Mouse (Mus musculus) liver, embryonic 14.5 days (tissue): ENCODE results near the gene Slc9b1. TPM values are rescaled to one million over a fixed set of nuclear protein-coding genes. Genes with fewer than 3 reads are reported as not detected.

ENCODE experiments used
- ATAC-seq: fragments of 200-750 bp; cut with Nextera tagmentation; 2 replicates; pipeline ENCODE4 v1.8.0; 2017; ENCODE audit warnings: moderate number of reproducible peaks, mild to moderate bottlenecking, moderate library complexity; ENCODE audit not compliant: insufficient read depth
- DNase-seq, 3 experiments: peaks; one replicate each; pipeline ENCODE4 v3.0.0-alpha.2; 2012 to 2013; ENCODE audit warnings: low read depth in 3 of 3, low spot score in 3 of 3
- H3K27ac ChIP-seq: fragments of 300-500 bp; sonication (generic); 2 replicates; pipeline ENCODE4 v1.5.1; 2014; ENCODE audit warnings: moderate library complexity, mild to moderate bottlenecking, control low read depth, inconsistent platforms
- H3K27me3 ChIP-seq: fragments of 300-500 bp; sonication (generic); 2 replicates; pipeline ENCODE4 v1.6.1; 2014; ENCODE audit warnings: mild to moderate bottlenecking, low read length, moderate library complexity; ENCODE audit not compliant: control insufficient read depth, insufficient read depth
- H3K36me3 ChIP-seq: fragments of 300-500 bp; sonication (generic); replicated peaks from 2 replicates; pipeline ENCODE4 v1.6.1; 2014; ENCODE audit warnings: low read depth; ENCODE audit not compliant: control insufficient read depth, insufficient read depth
- H3K4me1 ChIP-seq, 2 experiments: fragments of 200-500 bp in 1 of 2; fragments of 300-500 bp in 1 of 2; sonication (generic) in 1 of 2; replicated peaks; 2 replicates each; pipeline ENCODE4 v1.6.1; 2012 to 2014; ENCODE audit warnings: antibody characterized with exemption in 1 of 2, inconsistent platforms in 1 of 2, low read length in 1 of 2; ENCODE audit not compliant: control insufficient read depth in 2 of 2, insufficient read depth in 2 of 2
- H3K4me2 ChIP-seq: fragments of 300-500 bp; sonication (generic); 2 replicates; pipeline ENCODE4 v1.6.1; 2014; ENCODE audit warnings: low read depth, mild to moderate bottlenecking, control low read depth, moderate library complexity
- H3K4me3 ChIP-seq, 2 experiments: fragments of 200-500 bp in 1 of 2; fragments of 300-500 bp in 1 of 2; sonication (generic) in 1 of 2; 2 replicates each; pipeline ENCODE4 v1.5.1; 2012 to 2014; ENCODE audit warnings: low read depth in 2 of 2, low read length in 2 of 2, mild to moderate bottlenecking in 2 of 2, control low read depth in 1 of 2, inconsistent platforms in 1 of 2, moderate library complexity in 1 of 2; ENCODE audit not compliant: insufficient read depth in 1 of 2
- H3K9ac ChIP-seq: fragments of 300-500 bp; sonication (generic); replicated peaks from 2 replicates; pipeline ENCODE4 v1.6.1; 2014; ENCODE audit warnings: mild to moderate bottlenecking, control low read depth, moderate library complexity
- H3K9me3 ChIP-seq: fragments of 300-500 bp; sonication (generic); 2 replicates; pipeline ENCODE4 v1.6.1; 2016; ENCODE audit warnings: low read length, mixed read lengths; ENCODE audit not compliant: control insufficient read depth
- CTCF ChIP-seq: IDR thresholded peaks from 2 replicates; pipeline ENCODE4 v1.5.1; 2016; ENCODE audit warnings: antibody characterized with exemption, low read depth, control low read depth
- EP300 ChIP-seq: IDR thresholded peaks from 2 replicates; pipeline ENCODE4 v1.6.1; 2016; ENCODE audit warnings: antibody characterized with exemption, low read depth
- WGBS: fragments of 180-500 bp; shearing (Covaris S2); extraction: QIAGEN DNeasy Blood & Tissue Kit; methylation state at CpG from one replicate; pipeline ENCODE4 v1.1.7; 2014; ENCODE audit not compliant: insufficient replicate concordance; 5-methylcytosine and 5-hydroxymethylcytosine counted together
- polyA plus RNA-seq, 2 experiments: library from polyadenylated mRNA; depleted of rRNA in 1 of 2; stranded (reverse) in 1 of 2; unstranded in 1 of 2; fragments of >200 nt; fragmentation: Nextera tagmentation in 1 of 2; extraction: Ambion mirVana in 1 of 2; gene quantifications; 2 replicates each; pipeline versions ENCODE4 v1.2.1 to v1.2.3; 2012 to 2014

Gene Slc9b1
- polyA plus RNA-seq, 2 experiments, result 0.03 TPM; not detected in 1

DNA sequence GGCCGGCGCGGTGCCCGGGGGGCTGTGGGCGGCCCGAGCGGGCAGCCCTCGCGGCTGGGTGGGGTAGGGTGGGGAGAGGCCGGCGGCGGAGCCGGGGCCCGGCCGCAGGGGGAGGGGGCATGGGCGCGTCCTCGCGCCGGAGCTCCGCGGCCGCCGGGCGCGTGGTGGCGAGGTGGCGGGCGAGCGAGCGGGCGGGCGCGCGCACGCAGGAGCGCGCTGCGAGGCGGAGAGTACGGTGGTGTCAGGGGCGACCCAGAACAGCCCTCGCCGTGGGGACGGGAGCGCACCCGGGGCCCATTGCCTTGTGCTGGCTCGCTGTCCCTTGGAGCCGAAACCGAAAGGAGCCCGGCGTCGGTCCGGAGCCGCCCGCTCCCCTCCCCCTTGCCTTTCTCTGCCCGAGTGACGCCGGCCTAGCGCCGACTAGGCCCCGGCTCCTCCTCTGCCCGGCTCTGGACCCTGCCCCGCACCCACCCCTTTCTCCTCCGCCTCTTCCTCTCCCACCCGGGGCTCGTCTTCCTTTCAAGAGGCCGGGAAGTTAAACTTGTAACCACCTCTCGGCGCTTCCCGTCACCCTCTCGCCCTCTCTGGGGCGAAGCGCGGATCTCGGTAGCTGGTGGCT, 91.2 kb downstream of the Slc9b1 start:
- TF ChIP-seq EP300 (no peak), CTCF (no peak)
- no peaks in the 10 kb centered on the region for H3K9me3 ChIP-seq
- peaks cover 14% of the 10 kb centered on the region for H3K36me3 ChIP-seq
- peak overlapping the region; percentile 93 for H3K9ac ChIP-seq
- peaks cover 9% of the 10 kb centered on the region in 2 experiments for H3K4me1 ChIP-seq
- peak overlapping the region; percentile 90 to 91 for H3K4me3 ChIP-seq
- WGBS, result under 1% methylated on average over 49 of the region's 76 CpGs
- H3K27ac ChIP-seq, result peak overlapping the region; percentile 95
- peak; percentile 53 to 68 (median 56) for DNase-seq
- peak; percentile 69 for ATAC-seq
- H3K27me3 ChIP-seq, result no peaks in the 10 kb centered on the region
- peak overlapping the region; percentile 91 for H3K4me2 ChIP-seq

- H3K9ac ChIP-seq, result peak overlapping the region; percentile 93
- 2% methylated on average over 15 of the region's 15 CpGs for WGBS
Measured at GRCm38 (mm10) chr3:135439651-135440050, 91.8 kb downstream of the Slc9b1 start.

DNA sequence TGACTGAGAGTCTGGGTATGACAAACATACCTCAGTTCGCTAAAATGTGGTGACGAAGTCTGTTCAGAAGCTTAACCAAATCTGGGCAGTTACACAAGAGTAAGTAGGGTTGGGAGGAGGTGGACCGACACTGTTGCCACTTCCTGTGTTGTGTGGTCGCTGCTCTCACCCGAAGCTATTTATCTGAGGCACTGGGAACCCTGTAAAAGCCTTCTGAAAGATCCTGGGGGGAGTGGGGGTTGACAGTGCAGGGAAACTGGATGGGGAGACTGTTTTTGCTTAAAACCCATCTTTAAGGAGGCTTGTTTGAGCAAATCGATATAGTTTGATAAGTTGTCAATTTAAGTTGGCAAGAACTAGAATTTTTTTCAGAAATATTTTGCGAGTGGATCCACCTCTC, 92.4 kb downstream of the Slc9b1 start:
- no peak for ATAC-seq
- H3K4me1 ChIP-seq, result peaks cover 9% of the 10 kb centered on the region in 2 experiments
- WGBS, result 5% methylated on average over 7 of the region's 7 CpGs
- peak overlapping the region; percentile 90 to 91 for H3K4me3 ChIP-seq
- TF ChIP-seq CTCF (no peak), EP300 (no peak)
- no peaks in the 10 kb centered on the region for H3K9me3 ChIP-seq
- H3K9ac ChIP-seq, result peak overlapping the region; percentile 93
- peaks cover 17% of the 10 kb centered on the region for H3K36me3 ChIP-seq
- no peaks in the 10 kb centered on the region for H3K27me3 ChIP-seq
- DNase-seq, result peak; percentile 55 to 66 (median 57)
- H3K4me2 ChIP-seq, result peak overlapping the region; percentile 91
- peak overlapping the region; percentile 95 for H3K27ac ChIP-seq

More at GRCm38 (mm10) chr3:135439651-135440050, 91.8 kb downstream of the Slc9b1 start:
- DNase-seq (no peak), ATAC-seq (no peak)
- H3K4me2 ChIP-seq, result peak overlapping the region; percentile 91
- TF ChIP-seq EP300, result no peak
- no peak for TF ChIP-seq CTCF
- H3K4me1 ChIP-seq, result peaks cover 9% of the 10 kb centered on the region in 2 experiments
- peak overlapping the region; percentile 95 for H3K27ac ChIP-seq
- H3K4me3 ChIP-seq, result peak overlapping the region; percentile 90 to 91
- H3K27me3 ChIP-seq, result no peaks in the 10 kb centered on the region
- no peaks in the 10 kb centered on the region for H3K9me3 ChIP-seq
- H3K36me3 ChIP-seq, result peaks cover 14% of the 10 kb centered on the region

DNA sequence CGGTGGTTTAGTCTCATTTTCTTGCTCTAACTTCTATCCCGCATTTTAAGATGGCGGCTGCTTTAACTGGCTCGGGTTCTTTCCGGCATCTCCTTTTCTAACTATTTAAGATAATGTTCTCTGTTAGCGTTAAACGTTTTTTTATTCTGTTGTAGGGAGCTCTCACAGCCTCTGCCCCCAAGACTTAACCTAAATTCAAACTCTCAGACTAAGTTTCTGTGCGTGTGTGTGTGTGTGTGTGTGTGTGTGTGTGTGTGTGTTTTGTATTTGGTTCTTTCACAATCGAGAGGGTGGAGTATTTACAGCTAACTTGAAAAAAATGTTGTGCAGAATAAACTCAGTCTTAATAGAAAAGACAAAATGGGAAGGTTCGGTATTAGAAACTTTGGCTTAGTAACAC, 92.8 kb downstream of the Slc9b1 start:
- peaks cover 17% of the 10 kb centered on the region for H3K36me3 ChIP-seq
- H3K27me3 ChIP-seq, result no peaks in the 10 kb centered on the region
- no peak for ATAC-seq
- H3K4me1 ChIP-seq, result peaks cover 9% of the 10 kb centered on the region in 2 experiments
- peak overlapping the region; percentile 95 for H3K27ac ChIP-seq
- TF ChIP-seq CTCF (no peak), EP300 (no peak)
- no peak for DNase-seq
- H3K4me3 ChIP-seq, result peak overlapping the region; percentile 90 to 91
- WGBS, result 27% methylated on average over 10 of the region's 10 CpGs
- H3K9ac ChIP-seq, result peak overlapping the region; percentile 93
- H3K4me2 ChIP-seq, result peak overlapping the region; percentile 91
- no peaks in the 10 kb centered on the region for H3K9me3 ChIP-seq

DNA sequence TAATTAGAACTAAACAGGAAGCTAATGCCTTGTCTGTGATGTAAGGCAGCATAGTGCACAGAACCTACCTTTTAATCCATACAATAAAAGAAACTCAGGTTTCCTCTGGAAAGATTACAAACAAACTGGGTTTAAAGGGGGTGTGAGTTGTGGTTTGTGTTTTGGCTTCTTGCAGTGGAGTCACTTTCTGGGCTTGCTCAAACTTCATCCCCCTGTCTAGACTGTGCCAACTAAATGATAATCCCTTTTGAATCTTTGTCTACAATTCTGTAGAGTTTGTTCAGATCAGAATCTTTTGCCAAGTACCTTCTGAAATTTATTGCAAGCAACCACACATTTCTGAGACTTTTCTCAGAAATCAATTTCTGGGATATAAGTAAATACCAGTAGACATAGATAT, 97.1 kb downstream of the Slc9b1 start:
- ATAC-seq, result no peak
- TF ChIP-seq CTCF, result no peak

More for the DNA sequence above, 97.1 kb downstream of the Slc9b1 start:
- H3K9ac ChIP-seq, result no peak overlapping the region
- H3K9me3 ChIP-seq, result no peaks in the 10 kb centered on the region
- no peak overlapping the region for H3K4me3 ChIP-seq
- peaks cover 3 to 4% of the 10 kb centered on the region in 2 experiments; a peak in 3 of 4 replicates for H3K4me1 ChIP-seq
- no peaks in the 10 kb centered on the region for H3K27me3 ChIP-seq
- no peak overlapping the region for H3K27ac ChIP-seq
- no peak overlapping the region for H3K4me2 ChIP-seq
- no peak for DNase-seq
- peaks cover 17% of the 10 kb centered on the region for H3K36me3 ChIP-seq

Other genes starting within 250 kb of the Slc9b1 start
- gene Cenpe, start 135.5 kb upstream of the Slc9b1 start, polyA plus RNA-seq (2012; rRNA removed), result 9.2 and 24.2 TPM in 2 replicates
- gene Cenpe, start 135.5 kb upstream of the Slc9b1 start, polyA plus RNA-seq (2014; fragmentation: Nextera tagmentation; extraction: Ambion mirVana), result 22.0 and 22.9 TPM in 2 replicates
- 0.14 and 0.26 TPM in 2 replicates for gene Bdh2, start 66.8 kb upstream of the Slc9b1 start, polyA plus RNA-seq (2012; rRNA removed)
- gene Bdh2, start 66.8 kb upstream of the Slc9b1 start, polyA plus RNA-seq (2014; fragmentation: Nextera tagmentation; extraction: Ambion mirVana), result 0.41 and 0.61 TPM in 2 replicates
- 0.02 and 0.04 TPM in 2 replicates for gene Slc9b2, start 40.3 kb upstream of the Slc9b1 start, polyA plus RNA-seq (2012; rRNA removed)
- gene Slc9b2, start 40.3 kb upstream of the Slc9b1 start, polyA plus RNA-seq (2014; fragmentation: Nextera tagmentation; extraction: Ambion mirVana), result 0.22 and 0.40 TPM in 2 replicates
- 10.3 and 16.5 TPM in 2 replicates for gene Cisd2, start 75.9 kb downstream of the Slc9b1 start, polyA plus RNA-seq (2012; rRNA removed)
- 22.3 and 23.8 TPM in 2 replicates for gene Cisd2, start 75.9 kb downstream of the Slc9b1 start, polyA plus RNA-seq (2014; fragmentation: Nextera tagmentation; extraction: Ambion mirVana)
- 104 and 112 TPM in 2 replicates for gene Ube2d3, start 90.1 kb downstream of the Slc9b1 start, polyA plus RNA-seq (2012; rRNA removed)
- gene Ube2d3, start 90.1 kb downstream of the Slc9b1 start, polyA plus RNA-seq (2014; fragmentation: Nextera tagmentation; extraction: Ambion mirVana), result 246 and 266 TPM in 2 replicates
- gene Manba, start 137.6 kb downstream of the Slc9b1 start, polyA plus RNA-seq (2012; rRNA removed), result 1.5 and 2.2 TPM in 2 replicates
- 4.9 and 5.7 TPM in 2 replicates for gene Manba, start 137.6 kb downstream of the Slc9b1 start, polyA plus RNA-seq (2014; fragmentation: Nextera tagmentation; extraction: Ambion mirVana)